Mouse (Mus musculus): ENCODE measurements around the gene Cpeb4. TPM values are rescaled to one million over a fixed set of nuclear protein-coding genes. Genes with fewer than 3 reads are reported as not detected.

Cpeb4 gene
- total and polyA plus RNA-seq, 3 experiments = 13.8 to 23.9 (median 20.1) TPM

- no peak overlapping the region for H3K4me2 ChIP-seq (ENCODE audit: insufficient read depth, low read depth, poor library complexity, severe bottlenecking)
- dilution Hi-C loops (cut with MboI; ENCODE audit: extremely low pct_ligation_motif_present, extremely low pct_unique_long_range_greater_than_20kb, low sequenced_read_pairs) (no loop called here), in situ Hi-C loops (cut with MboI; ENCODE audit: low pct_ligation_motif_present, low pct_unique_long_range_greater_than_20kb, low sequenced_read_pairs) (no loop called here)
- H3K4me1 ChIP-seq (ENCODE audit: control insufficient read depth in 1 of 2, insufficient read depth in 2 of 2) = peaks cover 0 to 14% of the 10 kb centered on the region in 2 experiments; a peak in 3 of 4 replicates
- no peak for DNase-seq (ENCODE audit: extremely low read depth)
- no peaks in the 10 kb centered on the region for H3K79me2 ChIP-seq (replicated peaks; ENCODE audit: control insufficient read depth, extremely low read depth, insufficient read depth, poor library complexity, severe bottlenecking)
- H3K36me3 ChIP-seq (replicated peaks in 1 of 2; ENCODE audit: control insufficient read depth in 1 of 2, insufficient read depth in 1 of 2, low read length in 1 of 2) = no peaks in the 10 kb centered on the region
- H3K9ac ChIP-seq (ENCODE audit: insufficient read depth, low read depth) = no peak overlapping the region
- no peak overlapping the region for H3K4me3 ChIP-seq (replicated peaks in 1 of 3; ENCODE audit: low read depth in 2 of 3, low read length in 2 of 3, poor library complexity in 1 of 3)
- TF ChIP-seq MAFK (IDR thresholded peaks at IDR 0.05; ENCODE audit: insufficient replicate concordance, low read length) (no peak), SIN3A (IDR thresholded peaks at IDR 0.05; ENCODE audit: low read length) (no peak), NELFE (IDR thresholded peaks at IDR 0.05; ENCODE audit: low read depth, low read length) (no peak), ZKSCAN1 (IDR thresholded peaks at IDR 0.05; ENCODE audit: borderline replicate concordance, low read depth, low read length) (no peak), USF1 (IDR thresholded peaks at IDR 0.05; ENCODE audit: low read depth, low read length) (no peak), KAT2A (IDR thresholded peaks at IDR 0.05; ENCODE audit: insufficient replicate concordance, low read length) (no peak), CTCF (conservative IDR thresholded peaks at IDR 0.05 in 1 of 2, IDR thresholded peaks at IDR 0.05 in 1 of 2; ENCODE audit: low read depth in 2 of 2, low read length in 2 of 2) (no peak), EP300 (IDR thresholded peaks at IDR 0.05; ENCODE audit: low read length) (no peak), RCOR1 (conservative IDR thresholded peaks at IDR 0.05; ENCODE audit: low read depth, low read length) (no peak), ZMIZ1 (IDR thresholded peaks at IDR 0.05; ENCODE audit: low read depth, low read length) (no peak), PAX5 (IDR thresholded peaks at IDR 0.05; ENCODE audit: low read length) (no peak), GABPA (IDR thresholded peaks at IDR 0.05; ENCODE audit: insufficient replicate concordance, low read depth, low read length) (no peak)
- no peaks in the 10 kb centered on the region for H3K27me3 ChIP-seq (replicated peaks)
- no peak overlapping the region for H3K27ac ChIP-seq (ENCODE audit: insufficient read depth, low read depth)
- no peaks in the 10 kb centered on the region for H3K9me3 ChIP-seq (replicated peaks; ENCODE audit: low read length)
These were observed 88.1 kb downstream of the Cpeb4 start for GRCm38 (mm10) chr11:31960071-31960470.

GRCm38 (mm10) chr11:31963993-31964392 is 92.0 kb downstream of the Cpeb4 start:
- H3K4me2 ChIP-seq (ENCODE audit: insufficient read depth, low read depth, poor library complexity, severe bottlenecking) = no peak overlapping the region
- dilution Hi-C loops (cut with MboI; ENCODE audit: extremely low pct_ligation_motif_present, extremely low pct_unique_long_range_greater_than_20kb, low sequenced_read_pairs) = no loop called here
- no peaks in the 10 kb centered on the region; a peak in 1 of 4 replicates for H3K4me1 ChIP-seq (ENCODE audit: control insufficient read depth in 1 of 2, insufficient read depth in 2 of 2)
- in situ Hi-C loops (cut with MboI; ENCODE audit: low pct_ligation_motif_present, low pct_unique_long_range_greater_than_20kb, low sequenced_read_pairs) = no loop called here
- no peak for DNase-seq (ENCODE audit: extremely low read depth)
- no peak overlapping the region for H3K27ac ChIP-seq (ENCODE audit: insufficient read depth, low read depth)
- H3K4me3 ChIP-seq (replicated peaks in 1 of 3; ENCODE audit: low read depth in 2 of 3, low read length in 2 of 3, poor library complexity in 1 of 3) = no peak overlapping the region
- H3K9me3 ChIP-seq (replicated peaks; ENCODE audit: low read length) = peaks cover 5% of the 10 kb centered on the region
- H3K27me3 ChIP-seq (replicated peaks) = no peaks in the 10 kb centered on the region
- H3K9ac ChIP-seq (ENCODE audit: insufficient read depth, low read depth) = no peak overlapping the region
- no peaks in the 10 kb centered on the region for H3K79me2 ChIP-seq (replicated peaks; ENCODE audit: control insufficient read depth, extremely low read depth, insufficient read depth, poor library complexity, severe bottlenecking)
- H3K36me3 ChIP-seq (replicated peaks in 1 of 2; ENCODE audit: control insufficient read depth in 1 of 2, insufficient read depth in 1 of 2, low read length in 1 of 2) = no peaks in the 10 kb centered on the region
- no peak for TF ChIP-seq USF1 (IDR thresholded peaks at IDR 0.05; ENCODE audit: low read depth, low read length)
- no peak for TF ChIP-seq MYC (IDR thresholded peaks at IDR 0.05; ENCODE audit: low read depth, low read length)
- TF ChIP-seq IRF4 (IDR thresholded peaks at IDR 0.05; ENCODE audit: low read depth, low read length) = no peak
- no peak for TF ChIP-seq HCFC1 (IDR thresholded peaks at IDR 0.05; ENCODE audit: low read depth, low read length)
- TF ChIP-seq MEF2A (IDR thresholded peaks at IDR 0.05; ENCODE audit: borderline replicate concordance, low read depth, low read length) = no peak
- TF ChIP-seq USF2 (conservative IDR thresholded peaks at IDR 0.05; ENCODE audit: low read depth, low read length) = no peak
